ENCODE assay signal across 8 mouse cellular contexts in the genomic region with DNA sequence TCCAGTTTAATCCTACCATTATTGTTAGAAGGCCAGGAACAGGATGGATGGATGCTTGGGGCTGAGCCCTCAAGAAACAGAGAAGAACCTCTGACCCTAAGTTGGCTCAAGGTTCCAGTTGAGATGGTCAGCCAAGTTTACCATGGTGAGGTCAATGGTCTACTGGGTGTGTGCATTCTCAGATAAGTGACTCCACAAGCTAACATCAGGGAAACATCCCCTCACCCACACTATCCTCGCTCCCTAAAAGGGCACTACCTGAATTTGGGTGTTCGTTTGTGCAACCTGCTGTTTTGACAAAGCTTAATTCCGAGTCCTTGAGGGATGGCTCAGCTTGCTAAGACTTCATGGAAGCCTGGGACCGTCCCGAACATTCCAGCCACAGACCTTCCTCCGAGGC. TPM values are rescaled to one million over a fixed set of nuclear protein-coding genes. Genes with fewer than 3 reads are reported as not detected.
DNase-seq lines count a peak whose midpoint lies in the region; ATAC-seq and TF ChIP-seq lines count a peak whose summit lies in the region.
"Had no signal": no experiment of that assay in that cellular context is flagged by ENCODE, and none has a peak within 500 bp of the region (broad histone marks: within the 10 kb centered on the region; RNA-seq: fewer than 3 reads in every experiment).

No protein-coding gene starts in this region.

- H3K4me3 ChIP-seq in testis, adult 2 months (ENCODE audit: control insufficient read depth, low read depth, low read length) = peak overlapping the region; percentile 32
- H3K4me3 ChIP-seq in forebrain, embryonic 16.5 days (replicated peaks; ENCODE audit: low read length) = peak overlapping the region; percentile 51
- peak overlapping the region; percentile 66 for H3K4me3 ChIP-seq in liver, embryonic 11.5 days (ENCODE audit: low read depth, low read length)
- H3K4me3 ChIP-seq in stomach, postnatal 0 days (ENCODE audit: low read depth, low read length) = peak overlapping the region; percentile 52

- TF ChIP-seq EP300 in stomach, postnatal 0 days (optimal IDR thresholded peaks at IDR 0.05) = no peak

- no peaks in the 10 kb centered on the region for H3K9me3 ChIP-seq in forebrain, embryonic 16.5 days (ENCODE audit: control insufficient read depth, low read length)
- H3K9me3 ChIP-seq in liver, embryonic 11.5 days (ENCODE audit: control insufficient read depth, low read length) = no peaks in the 10 kb centered on the region
- no peaks in the 10 kb centered on the region for H3K9me3 ChIP-seq in stomach, postnatal 0 days (ENCODE audit: control insufficient read depth, low read length)

- H3K36me3 ChIP-seq in testis, adult 2 months (ENCODE audit: control insufficient read depth, insufficient read depth, low read length) = no peaks in the 10 kb centered on the region
- no peaks in the 10 kb centered on the region for H3K36me3 ChIP-seq in forebrain, embryonic 16.5 days (ENCODE audit: control insufficient read depth, insufficient read depth)
- H3K36me3 ChIP-seq in liver, embryonic 11.5 days (ENCODE audit: control insufficient read depth, insufficient read depth, low read length) = no peaks in the 10 kb centered on the region
- H3K36me3 ChIP-seq in stomach, postnatal 0 days (ENCODE audit: control insufficient read depth, insufficient read depth, low read length) = no peaks in the 10 kb centered on the region

- H3K27ac ChIP-seq in testis, adult 2 months (ENCODE audit: control insufficient read depth, insufficient read depth, low read depth, low read length) = no peak overlapping the region
- H3K27ac ChIP-seq in forebrain, embryonic 16.5 days (ENCODE audit: low read length) = no peak overlapping the region
- 0 out of 2 replicates have a peak overlapping the region, but pooled peaks have one; percentile 67 for H3K27ac ChIP-seq in liver, embryonic 11.5 days (ENCODE audit: low read depth, low read length)
- 0 out of 2 replicates have a peak overlapping the region, but pooled peaks have one; percentile 30 for H3K27ac ChIP-seq in stomach, postnatal 0 days (replicated peaks)
- H3K27ac ChIP-seq: left cerebral cortex, adult 2 months had no signal

- H3K9ac ChIP-seq in forebrain, embryonic 16.5 days (replicated peaks; ENCODE audit: low read depth, low read length) = 0 out of 2 replicates have a peak overlapping the region, but pooled peaks have one; percentile 1
- H3K9ac ChIP-seq in liver, embryonic 11.5 days (ENCODE audit: low read depth, low read length) = peak overlapping the region; percentile 77
- H3K9ac ChIP-seq in stomach, postnatal 0 days (ENCODE audit: low read length) = peak overlapping the region; percentile 51

- TF ChIP-seq CTCF in testis, adult 2 months (IDR thresholded peaks at IDR 0.05; ENCODE audit: control insufficient read depth, insufficient read depth, insufficient replicate concordance, low read depth, low read length) = no peak
- TF ChIP-seq CTCF in stomach, postnatal 0 days (IDR thresholded peaks at IDR 0.05; ENCODE audit: low read depth) = no peak

- no peak for DNase-seq in testis, postnatal 10 days (ENCODE audit: low spot score)
- no peak for DNase-seq in liver, embryonic 11.5 days (ENCODE audit: low spot score)
- DNase-seq in stomach, postnatal 0 days (ENCODE audit: low spot score) = no peak
- no peak for DNase-seq in cerebellum, adult 8-10 months
- DNase-seq in adrenal gland, adult 8-10 months = no peak

- peak overlapping the region; percentile 80 for H3K4me2 ChIP-seq in forebrain, embryonic 16.5 days (ENCODE audit: low read length)
- peak overlapping the region; percentile 95 for H3K4me2 ChIP-seq in liver, embryonic 11.5 days
- H3K4me2 ChIP-seq in stomach, postnatal 0 days (replicated peaks; ENCODE audit: low read depth) = peak overlapping the region; percentile 92

- H3K4me1 ChIP-seq in testis, adult 2 months (ENCODE audit: control insufficient read depth, insufficient read depth, low read length) = peaks cover 11% of the 10 kb centered on the region
- peaks cover 21% of the 10 kb centered on the region for H3K4me1 ChIP-seq in forebrain, embryonic 16.5 days (replicated peaks; ENCODE audit: control insufficient read depth, insufficient read depth, low read length)
- H3K4me1 ChIP-seq in liver, embryonic 11.5 days (replicated peaks; ENCODE audit: control insufficient read depth, insufficient read depth, low read length) = peaks cover 26% of the 10 kb centered on the region
- H3K4me1 ChIP-seq in stomach, postnatal 0 days (replicated peaks; ENCODE audit: control insufficient read depth, insufficient read depth) = 0 out of 2 replicates have a peak, but pooled peaks cover 4% of the 10 kb centered on the region

- H3K27me3 ChIP-seq in testis, adult 2 months (ENCODE audit: control insufficient read depth, insufficient read depth, low read length) = no peaks in the 10 kb centered on the region
- H3K27me3 ChIP-seq in forebrain, embryonic 16.5 days (replicated peaks; ENCODE audit: control insufficient read depth, insufficient read depth, low read length) = no peaks in the 10 kb centered on the region
- H3K27me3 ChIP-seq in liver, embryonic 11.5 days (replicated peaks; ENCODE audit: control insufficient read depth, insufficient read depth, low read length) = no peaks in the 10 kb centered on the region
- no peaks in the 10 kb centered on the region for H3K27me3 ChIP-seq in stomach, postnatal 0 days (ENCODE audit: control insufficient read depth, insufficient read depth, low read length)

- 7% methylated on average over 6 of the region's 6 CpGs for WGBS in forebrain, embryonic 16.5 days
- WGBS in liver, embryonic 11.5 days = 10% methylated on average over 6 of the region's 6 CpGs
- 7% methylated on average over 6 of the region's 6 CpGs for WGBS in stomach, postnatal 0 days

- TF ChIP-seq POLR2A in testis, adult 2 months (IDR thresholded peaks at IDR 0.05; ENCODE audit: control insufficient read depth, low read depth, low read length) = no peak

- no peak for ATAC-seq in forebrain, embryonic 16.5 days
- ATAC-seq in liver, embryonic 11.5 days (replicated peaks; ENCODE audit: low FRiP score) = no peak
- peak; percentile 19; the same call in 1 of the 2 replicates for ATAC-seq in stomach, postnatal 0 days (ENCODE audit: low FRiP score, low TSS enrichment)

RNA-seq across cellular contexts. Expression of a gene that starts 1.3 kb away (rescaled TPM):
- polyA plus RNA-seq in testis, adult 2 months (2012; rRNA removed) = 11.6 and 11.8 TPM in 2 replicates
- polyA plus RNA-seq in forebrain, embryonic 16.5 days (2015; fragmentation: Nextera tagmentation; extraction: Ambion mirVana) = 2.5 TPM in 2 replicates
- polyA plus RNA-seq in liver, embryonic 11.5 days (2014; fragmentation: Nextera tagmentation; extraction: Ambion mirVana) = 9.6 and 10.1 TPM in 2 replicates
- 7.7 and 8.3 TPM in 2 replicates for polyA plus RNA-seq in stomach, postnatal 0 days (2015; fragmentation: Nextera tagmentation; extraction: Ambion mirVana)
- total RNA-seq in adrenal gland, adult 8-10 months (2022) = 10 to 100 TPM in 1 of 4 experiments, 1 to 10 TPM in 3; 6.4 to 22.9 (median 7.2) TPM

RNA-seq across cellular contexts. Expression of a gene that starts 42.0 kb away (rescaled TPM):
- 220 and 227 TPM in 2 replicates for polyA plus RNA-seq in testis, adult 2 months (2012; rRNA removed)
- 14.3 and 15.3 TPM in 2 replicates for polyA plus RNA-seq in forebrain, embryonic 16.5 days (2015; fragmentation: Nextera tagmentation; extraction: Ambion mirVana)
- 7.7 TPM in 2 replicates for polyA plus RNA-seq in liver, embryonic 11.5 days (2014; fragmentation: Nextera tagmentation; extraction: Ambion mirVana)
- 14.2 and 15.4 TPM in 2 replicates for polyA plus RNA-seq in stomach, postnatal 0 days (2015; fragmentation: Nextera tagmentation; extraction: Ambion mirVana)
- 1 to 10 TPM; 7.8 to 9.4 (median 9.1) TPM for total RNA-seq in adrenal gland, adult 8-10 months (2022)

Comparison
In these comparisons a context has a peak if more than half of its experiments do, and no peak if none do; other contexts are left out.
1. H3K27ac ChIP-seq: peak in liver, embryonic 11.5 days (single experiment) and stomach, postnatal 0 days (single experiment); none in testis, adult 2 months (single experiment) and forebrain, embryonic 16.5 days (single experiment).
2. H3K9ac ChIP-seq: peak in every context shown above with its lines; median percentile 77 in liver, embryonic 11.5 days; 51 in stomach, postnatal 0 days; 1 in forebrain, embryonic 16.5 days.
3. RNA of a gene that starts 42.0 kb away (polyA plus RNA-seq): 220 to 227 TPM in testis, adult 2 months; 14.3 to 15.3 TPM in forebrain, embryonic 16.5 days, 14.2 to 15.4 TPM in stomach, postnatal 0 days and 7.7 TPM in liver, embryonic 11.5 days; every median in the first group is over 10 times any median in the second.
4. Peak in every context shown above with its lines, with median percentiles within 50 percentile points of each other: H3K4me3 ChIP-seq and H3K4me2 ChIP-seq.